Mouse (Mus musculus): ENCODE data around the gene Pdcd2l. TPM values are rescaled to one million over a fixed set of nuclear protein-coding genes. Genes with fewer than 3 reads are reported as not detected.

The Pdcd2l gene
- polyA plus RNA-seq, 1 experiment from 2014 or later = 67.1 TPM

GRCm38 (mm10) chr7:34228641-34229040 lies 32.2 kb upstream of the Pdcd2l start:
- H3K4me2 ChIP-seq (replicated peaks) = peak overlapping the region; percentile 68
- WGBS = 51% methylated on average over 9 of the region's 9 CpGs
- H3K4me3 ChIP-seq = peak overlapping the region; percentile 68
- H3K9me3 ChIP-seq = no peaks in the 10 kb centered on the region
- ATAC-seq (ENCODE audit: insufficient number of reproducible peaks, insufficient read depth, low FRiP score, low TSS enrichment) = no peak
- H3K27me3 ChIP-seq = no peaks in the 10 kb centered on the region
- H3K27ac ChIP-seq = no peak overlapping the region
- peak overlapping the region; percentile 73; the same call in 1 of the 2 replicates for H3K9ac ChIP-seq
- H3K36me3 ChIP-seq = peaks cover 41% of the 10 kb centered on the region
- H3K4me1 ChIP-seq = peaks cover 22% of the 10 kb centered on the region

GRCm38 (mm10) chr7:34226846-34227245 lies 30.4 kb upstream of the Pdcd2l start:
- no peak overlapping the region for H3K27ac ChIP-seq
- H3K9ac ChIP-seq = no peak overlapping the region
- H3K9me3 ChIP-seq = no peaks in the 10 kb centered on the region
- no peaks in the 10 kb centered on the region for H3K27me3 ChIP-seq
- H3K36me3 ChIP-seq = peaks cover 59% of the 10 kb centered on the region
- H3K4me2 ChIP-seq (replicated peaks) = no peak overlapping the region
- ATAC-seq (ENCODE audit: insufficient number of reproducible peaks, insufficient read depth, low FRiP score, low TSS enrichment) = no peak
- WGBS = 93% methylated on average over 12 of the region's 12 CpGs
- no peak overlapping the region for H3K4me3 ChIP-seq
- peaks cover 17% of the 10 kb centered on the region for H3K4me1 ChIP-seq

- H3K27me3 ChIP-seq = no peaks in the 10 kb centered on the region
- H3K9me3 ChIP-seq = no peaks in the 10 kb centered on the region
- no peak overlapping the region for H3K4me2 ChIP-seq (replicated peaks)
- no peak for ATAC-seq (ENCODE audit: insufficient number of reproducible peaks, insufficient read depth, low FRiP score, low TSS enrichment)
- H3K4me3 ChIP-seq = no peak overlapping the region
- WGBS = 88% methylated on average over 8 of the region's 8 CpGs
- peaks cover 66% of the 10 kb centered on the region for H3K36me3 ChIP-seq
- H3K9ac ChIP-seq = no peak overlapping the region
- peaks cover 17% of the 10 kb centered on the region for H3K4me1 ChIP-seq
- H3K27ac ChIP-seq = no peak overlapping the region
These were observed 29.6 kb upstream of the Pdcd2l start for GRCm38 (mm10) chr7:34226086-34226485.

GRCm38 (mm10) chr7:34224308-34224707 lies 27.8 kb upstream of the Pdcd2l start:
- Histone ChIP-seq H3K27me3 (no peaks in the 10 kb centered on the region), H3K9me3 (no peaks in the 10 kb centered on the region), H3K4me2 (replicated peaks) (no peak overlapping the region), H3K4me3 (no peak overlapping the region), H3K4me1 (peaks cover 15% of the 10 kb centered on the region), H3K36me3 (peaks cover 83% of the 10 kb centered on the region), H3K27ac (no peak overlapping the region), H3K9ac (no peak overlapping the region)
- WGBS = 94% methylated on average over 6 of the region's 6 CpGs
- no peak for ATAC-seq (ENCODE audit: insufficient number of reproducible peaks, insufficient read depth, low FRiP score, low TSS enrichment)

- Histone ChIP-seq H3K9ac (no peak overlapping the region), H3K27ac (no peak overlapping the region), H3K4me3 (no peak overlapping the region), H3K4me2 (replicated peaks) (no peak overlapping the region), H3K4me1 (no peaks in the 10 kb centered on the region), H3K9me3 (no peaks in the 10 kb centered on the region), H3K36me3 (peaks cover 95% of the 10 kb centered on the region), H3K27me3 (no peaks in the 10 kb centered on the region)
- 89% methylated on average over 10 of the region's 10 CpGs for WGBS
- no peak for ATAC-seq (ENCODE audit: insufficient number of reproducible peaks, insufficient read depth, low FRiP score, low TSS enrichment)
These were observed 25.9 kb upstream of the Pdcd2l start for GRCm38 (mm10) chr7:34222340-34222739.

- no peak overlapping the region for H3K9ac ChIP-seq
- no peaks in the 10 kb centered on the region for H3K9me3 ChIP-seq
- no peak overlapping the region for H3K4me2 ChIP-seq (replicated peaks)
- no peaks in the 10 kb centered on the region for H3K27me3 ChIP-seq
- H3K27ac ChIP-seq = no peak overlapping the region
- H3K36me3 ChIP-seq = peaks cover 95% of the 10 kb centered on the region
- no peak for ATAC-seq (ENCODE audit: insufficient number of reproducible peaks, insufficient read depth, low FRiP score, low TSS enrichment)
- H3K4me3 ChIP-seq = no peak overlapping the region
- H3K4me1 ChIP-seq = no peaks in the 10 kb centered on the region
- 89% methylated on average over 9 of the region's 9 CpGs for WGBS
These were observed 25.3 kb upstream of the Pdcd2l start for GRCm38 (mm10) chr7:34221594-34222250.

GRCm38 (mm10) chr7:34218496-34218895 lies 22.0 kb upstream of the Pdcd2l start:
- Histone ChIP-seq H3K27ac (no peak overlapping the region), H3K4me3 (no peak overlapping the region), H3K4me2 (replicated peaks) (no peak overlapping the region), H3K27me3 (no peaks in the 10 kb centered on the region), H3K9ac (no peak overlapping the region), H3K9me3 (no peaks in the 10 kb centered on the region), H3K36me3 (peaks cover 97% of the 10 kb centered on the region), H3K4me1 (no peaks in the 10 kb centered on the region)
- WGBS = 87% methylated on average over 1 of the region's 1 CpGs
- ATAC-seq (ENCODE audit: insufficient number of reproducible peaks, insufficient read depth, low FRiP score, low TSS enrichment) = no peak

GRCm38 (mm10) chr7:34216474-34216873 lies 20.0 kb upstream of the Pdcd2l start:
- Histone ChIP-seq H3K4me1 (no peaks in the 10 kb centered on the region), H3K9ac (no peak overlapping the region), H3K27ac (no peak overlapping the region), H3K4me2 (replicated peaks) (no peak overlapping the region), H3K9me3 (no peaks in the 10 kb centered on the region), H3K27me3 (no peaks in the 10 kb centered on the region), H3K4me3 (no peak overlapping the region), H3K36me3 (peaks cover 97% of the 10 kb centered on the region)
- no peak for ATAC-seq (ENCODE audit: insufficient number of reproducible peaks, insufficient read depth, low FRiP score, low TSS enrichment)
- 90% methylated on average over 10 of the region's 10 CpGs for WGBS

- 77% methylated on average over 9 of the region's 9 CpGs for WGBS
- no peak overlapping the region for H3K4me3 ChIP-seq
- H3K4me2 ChIP-seq (replicated peaks) = no peak overlapping the region
- no peak overlapping the region for H3K9ac ChIP-seq
- ATAC-seq (ENCODE audit: insufficient number of reproducible peaks, insufficient read depth, low FRiP score, low TSS enrichment) = no peak
- H3K36me3 ChIP-seq = peaks cover 97% of the 10 kb centered on the region
- no peaks in the 10 kb centered on the region for H3K9me3 ChIP-seq
- H3K4me1 ChIP-seq = no peaks in the 10 kb centered on the region
- H3K27ac ChIP-seq = no peak overlapping the region
- H3K27me3 ChIP-seq = no peaks in the 10 kb centered on the region
These were observed 19.0 kb upstream of the Pdcd2l start for GRCm38 (mm10) chr7:34215481-34215880.

- peaks cover 98% of the 10 kb centered on the region for H3K36me3 ChIP-seq
- H3K4me3 ChIP-seq = no peak overlapping the region
- H3K27ac ChIP-seq = no peak overlapping the region
- no peaks in the 10 kb centered on the region for H3K27me3 ChIP-seq
- no peak for ATAC-seq (ENCODE audit: insufficient number of reproducible peaks, insufficient read depth, low FRiP score, low TSS enrichment)
- H3K4me2 ChIP-seq (replicated peaks) = no peak overlapping the region
- H3K4me1 ChIP-seq = no peaks in the 10 kb centered on the region
- no peaks in the 10 kb centered on the region for H3K9me3 ChIP-seq
- H3K9ac ChIP-seq = no peak overlapping the region
- 94% methylated on average over 8 of the region's 8 CpGs for WGBS
These were observed 18.2 kb upstream of the Pdcd2l start for GRCm38 (mm10) chr7:34214644-34215043.

- WGBS = 92% methylated on average over 7 of the region's 7 CpGs
- Histone ChIP-seq H3K4me1 (no peaks in the 10 kb centered on the region), H3K27me3 (no peaks in the 10 kb centered on the region), H3K9ac (no peak overlapping the region), H3K4me3 (no peak overlapping the region), H3K27ac (no peak overlapping the region), H3K36me3 (peaks cover 98% of the 10 kb centered on the region), H3K4me2 (replicated peaks) (no peak overlapping the region), H3K9me3 (no peaks in the 10 kb centered on the region)
- ATAC-seq (ENCODE audit: insufficient number of reproducible peaks, insufficient read depth, low FRiP score, low TSS enrichment) = no peak
These were observed 16.8 kb upstream of the Pdcd2l start for GRCm38 (mm10) chr7:34213281-34213680.

- no peaks in the 10 kb centered on the region for H3K4me1 ChIP-seq
- no peak for ATAC-seq (ENCODE audit: insufficient number of reproducible peaks, insufficient read depth, low FRiP score, low TSS enrichment)
- no peaks in the 10 kb centered on the region for H3K9me3 ChIP-seq
- no peak overlapping the region for H3K4me2 ChIP-seq (replicated peaks)
- no peak overlapping the region for H3K9ac ChIP-seq
- no peak overlapping the region for H3K4me3 ChIP-seq
- no peak overlapping the region for H3K27ac ChIP-seq
- WGBS = 93% methylated on average over 9 of the region's 9 CpGs
- H3K27me3 ChIP-seq = no peaks in the 10 kb centered on the region
- H3K36me3 ChIP-seq = peaks cover 98% of the 10 kb centered on the region
These were observed 11.7 kb upstream of the Pdcd2l start for GRCm38 (mm10) chr7:34208027-34208745.

Measured in embryonic facial prominence, embryonic 12.5 days (tissue).